Mouse (Mus musculus) kidney, postnatal 14 days (tissue): ENCODE measurements around the gene Calml3.

Experiments used
- DNase-seq: peaks from one replicate; pipeline ENCODE4 v3.0.0; 2022; ENCODE audit warnings: mixed read lengths

Calml3 gene

DNA sequence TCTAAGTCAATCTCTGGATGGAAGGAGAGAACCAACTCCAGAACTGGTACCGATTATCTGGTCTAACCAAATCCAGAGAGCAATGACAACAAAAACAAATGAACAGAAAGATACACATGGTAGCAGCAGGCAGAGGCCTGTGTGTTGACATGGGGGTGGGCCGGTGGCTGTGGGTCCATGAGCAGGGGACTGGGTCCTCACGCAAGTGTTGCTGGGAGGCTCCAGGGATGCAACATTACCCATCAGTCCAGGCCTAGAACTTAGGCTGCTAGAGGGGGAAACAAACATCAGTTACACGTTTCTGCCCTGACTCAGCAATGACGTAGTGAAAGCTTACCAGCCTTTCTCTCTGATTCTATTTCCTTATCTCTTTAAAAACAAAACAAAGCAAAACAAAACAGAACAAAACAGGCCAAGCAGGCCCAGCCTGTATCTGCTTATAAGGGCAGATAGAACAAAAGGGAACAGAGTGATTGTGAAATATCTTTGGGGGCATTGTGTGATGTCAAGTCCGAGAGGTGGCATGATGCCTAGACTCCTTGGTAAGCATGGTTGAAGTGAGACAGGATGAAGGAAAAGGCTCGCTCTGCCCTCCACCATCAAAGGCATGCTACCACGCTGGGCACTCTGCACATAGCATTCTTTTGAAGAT lies 24.4 kb downstream of the Calml3 start:
- no peak for DNase-seq

DNA sequence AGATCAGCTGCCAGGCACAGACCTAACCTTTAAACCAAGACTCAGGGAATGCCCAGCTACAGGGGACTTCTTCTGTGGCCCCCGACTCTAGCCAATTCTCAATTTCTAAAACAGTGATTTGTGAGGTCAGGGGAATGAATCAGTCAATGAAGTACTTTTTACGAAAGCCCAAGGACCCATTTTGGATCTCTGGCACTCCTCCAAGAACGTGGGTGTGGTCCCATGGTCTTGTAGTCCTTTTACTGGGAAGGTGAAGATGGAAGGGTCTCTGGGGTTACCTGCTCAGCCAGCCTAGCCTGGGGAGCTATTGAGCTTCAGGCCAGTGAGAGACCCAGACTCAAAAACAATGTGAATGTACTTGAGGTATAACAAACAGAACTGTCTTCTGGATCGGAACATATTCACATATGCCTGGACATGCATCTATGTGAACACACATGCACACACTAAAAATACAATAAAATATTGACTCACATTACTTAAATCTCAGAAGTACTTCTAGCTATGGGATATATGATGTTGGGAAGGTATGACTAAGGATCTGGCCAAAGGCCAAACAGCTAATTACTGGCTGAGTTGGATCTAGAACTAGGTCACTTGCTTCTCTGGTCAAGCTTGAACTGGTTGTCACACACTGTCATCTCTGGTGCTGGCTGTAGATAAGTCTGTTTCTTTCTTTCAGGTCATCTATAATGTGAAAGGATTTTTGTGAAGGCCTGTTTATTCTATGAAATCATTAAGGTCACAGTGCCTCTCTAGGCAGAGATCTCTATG lies 25.3 kb downstream of the Calml3 start:
- DNase-seq, result no peak

DNA sequence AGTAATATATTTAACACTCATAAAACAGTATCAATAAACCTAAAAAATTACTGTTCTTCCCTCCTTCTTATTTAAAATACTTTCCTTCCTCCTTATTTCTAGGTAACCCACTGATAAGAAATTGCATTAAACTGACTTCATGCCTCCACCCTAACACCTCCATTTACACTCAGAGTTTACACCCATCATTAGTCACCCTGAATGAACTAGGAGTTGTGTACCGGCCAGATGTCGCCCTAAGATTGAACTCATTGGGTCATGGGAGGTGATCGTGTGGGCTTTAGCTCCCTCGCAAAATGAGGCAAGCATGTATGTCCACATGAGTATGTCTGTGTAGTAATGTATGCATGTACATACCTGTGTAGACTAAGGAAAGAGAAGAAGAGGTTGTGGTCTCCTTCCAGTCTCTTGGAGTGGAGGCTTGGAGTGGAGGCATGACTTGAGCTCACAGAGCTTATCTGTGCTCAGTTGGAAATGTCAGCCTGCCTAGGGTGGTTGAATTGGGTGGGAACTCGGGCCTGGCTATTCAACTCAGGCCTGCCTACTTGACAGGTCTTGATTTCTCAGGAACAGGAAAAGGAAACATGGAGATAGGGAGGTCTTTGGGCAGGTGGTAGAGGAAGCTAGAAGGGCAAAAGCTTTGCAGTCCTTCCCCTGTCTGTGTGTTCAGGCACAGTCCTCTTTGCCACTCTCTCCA lies 26.8 kb downstream of the Calml3 start:
- DNase-seq, result no peak

DNA sequence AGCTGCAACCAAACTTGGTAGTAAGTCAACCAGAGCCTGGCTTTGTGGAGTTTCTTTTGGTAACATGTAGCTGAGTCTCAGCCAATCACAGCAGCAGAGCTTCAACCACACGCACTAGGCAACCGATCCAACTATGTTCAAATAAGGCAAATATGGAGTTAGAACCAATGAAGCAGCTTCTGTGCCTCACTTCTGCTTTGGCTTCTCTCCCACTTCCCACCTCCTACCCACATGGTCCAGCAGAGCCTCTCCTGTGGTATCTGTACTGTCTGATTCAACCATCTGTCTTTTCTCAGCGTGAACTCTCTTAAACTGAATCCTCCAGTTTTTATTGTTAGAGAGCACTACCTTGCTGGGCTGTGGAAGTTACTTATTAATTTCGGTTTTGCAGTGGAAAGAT lies 27.7 kb downstream of the Calml3 start:
- DNase-seq, result no peak

DNA sequence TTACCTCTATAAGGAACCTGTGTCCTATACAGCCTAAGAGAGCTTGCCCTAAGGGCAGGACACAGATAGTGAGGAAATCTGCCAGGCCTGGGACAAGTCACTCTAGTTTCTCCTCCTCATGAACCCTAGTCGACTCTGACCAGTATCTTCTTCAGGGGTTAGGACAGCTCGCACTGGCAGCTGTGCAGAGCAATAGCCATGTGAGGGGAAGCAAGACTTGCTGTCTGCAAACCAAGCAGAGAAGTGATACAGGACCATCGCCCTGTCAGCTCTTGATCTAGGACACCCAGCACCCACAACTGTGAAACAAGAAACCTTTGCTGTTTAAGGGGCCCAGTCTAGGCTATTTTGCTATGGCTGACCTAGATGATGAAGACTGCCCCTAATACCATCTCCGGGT lies 29.1 kb downstream of the Calml3 start:
- no peak for DNase-seq

DNA sequence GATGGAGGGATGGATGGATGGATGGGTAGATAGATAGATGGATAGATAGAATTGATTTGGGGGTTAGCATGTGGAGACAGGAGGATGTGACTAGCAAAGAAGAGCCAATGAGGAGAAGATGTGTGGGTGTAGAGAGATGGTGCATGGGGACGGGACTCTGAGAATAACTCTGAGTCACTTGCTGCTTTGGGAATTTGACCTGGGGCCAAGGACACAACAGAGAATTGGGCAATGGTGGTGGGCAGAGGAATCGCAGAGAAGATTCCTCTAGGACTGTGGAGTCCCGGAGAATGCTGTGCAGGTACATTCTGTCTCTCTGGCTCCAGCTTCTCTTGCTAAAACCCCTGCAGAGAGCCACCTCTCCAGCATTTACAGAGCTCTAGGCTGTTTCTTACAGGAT lies 29.8 kb downstream of the Calml3 start:
- no peak for DNase-seq

DNA sequence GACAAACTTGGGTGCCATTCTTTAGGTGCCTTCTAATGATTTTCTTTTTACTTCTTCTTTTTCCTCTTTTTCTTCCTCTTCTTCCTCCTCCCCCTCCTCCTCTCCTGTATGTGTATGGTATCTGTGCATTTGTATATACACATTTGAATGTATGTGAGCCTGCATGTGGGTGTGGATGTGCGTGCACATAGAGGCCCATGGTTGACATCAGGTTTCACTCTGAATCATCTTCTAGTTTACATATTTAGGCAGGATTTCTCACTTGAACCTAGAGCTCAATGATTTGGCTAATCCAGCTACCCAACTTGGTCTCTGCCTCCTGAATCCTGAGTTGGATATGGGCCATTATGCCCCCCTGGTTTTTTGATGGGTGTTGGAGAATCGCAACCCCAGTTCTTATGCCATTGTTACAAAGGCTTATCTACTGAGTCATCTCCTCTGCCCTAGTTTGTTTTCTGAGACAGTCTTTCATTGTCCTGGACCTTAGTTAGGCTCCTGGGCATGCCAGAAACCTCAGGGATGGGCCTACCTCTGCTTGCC lies 30.9 kb downstream of the Calml3 start:
- DNase-seq, result no peak

DNA sequence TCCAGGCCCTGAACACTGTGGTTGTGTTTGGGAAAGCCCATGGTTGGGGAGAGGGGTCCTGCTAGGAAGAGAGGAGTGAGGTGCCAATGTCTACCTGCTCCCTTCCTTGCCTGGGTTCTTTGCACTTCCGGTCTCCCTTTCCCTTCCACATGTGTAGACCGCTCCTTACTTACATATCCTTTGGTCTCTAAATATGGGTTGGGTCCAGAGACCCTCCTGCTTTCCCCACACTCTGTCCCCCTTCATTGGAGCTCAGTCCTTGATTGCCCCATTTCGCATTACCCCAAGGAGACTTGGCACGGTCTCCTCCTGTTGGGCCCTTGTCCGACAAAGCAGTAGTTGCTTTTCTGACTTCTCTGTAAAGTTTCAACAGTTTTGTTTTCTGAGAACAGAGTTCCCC lies 32.9 kb downstream of the Calml3 start:
- DNase-seq, result no peak

DNA sequence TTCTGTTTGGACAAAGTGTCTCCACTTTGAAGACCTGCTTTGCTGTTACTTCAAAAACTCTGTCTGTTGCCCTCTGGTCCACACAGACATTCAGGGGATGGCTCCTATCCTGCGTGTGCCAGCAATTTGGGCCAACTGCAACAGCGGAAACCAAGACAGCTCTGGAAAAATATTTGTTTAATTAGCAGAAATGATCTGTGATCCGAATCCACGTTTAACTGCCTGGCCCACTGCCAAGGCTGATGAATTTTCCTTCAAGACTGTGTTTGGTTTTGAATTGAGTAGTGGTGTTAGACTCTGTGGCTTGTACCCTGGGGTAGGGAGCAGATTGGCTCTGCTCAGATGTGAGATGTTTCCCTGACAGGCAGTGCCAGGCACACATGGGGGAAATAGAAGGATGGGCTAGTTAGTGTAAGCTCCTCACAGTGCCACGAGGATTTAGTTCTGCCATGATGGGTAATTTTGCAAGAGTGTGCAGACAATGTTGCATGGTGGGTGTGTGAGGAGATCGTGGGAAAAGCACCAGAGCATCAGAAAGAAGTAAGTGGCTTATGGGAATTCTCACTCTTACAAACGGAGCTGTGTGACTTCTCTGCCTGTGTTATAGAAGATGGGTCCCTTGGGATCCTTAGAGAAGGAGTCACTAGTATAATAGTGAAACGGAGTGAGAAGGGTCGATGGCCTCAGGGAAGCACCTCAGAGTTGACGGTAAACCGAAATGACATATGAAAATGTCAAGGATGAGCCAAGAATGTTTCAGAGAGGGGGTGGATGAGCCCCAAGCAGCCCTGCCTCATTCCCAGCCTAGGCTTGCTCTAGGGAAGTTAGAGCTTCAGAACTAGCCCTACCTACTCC lies 33.7 kb downstream of the Calml3 start:
- DNase-seq, result peak; percentile 85

DNA sequence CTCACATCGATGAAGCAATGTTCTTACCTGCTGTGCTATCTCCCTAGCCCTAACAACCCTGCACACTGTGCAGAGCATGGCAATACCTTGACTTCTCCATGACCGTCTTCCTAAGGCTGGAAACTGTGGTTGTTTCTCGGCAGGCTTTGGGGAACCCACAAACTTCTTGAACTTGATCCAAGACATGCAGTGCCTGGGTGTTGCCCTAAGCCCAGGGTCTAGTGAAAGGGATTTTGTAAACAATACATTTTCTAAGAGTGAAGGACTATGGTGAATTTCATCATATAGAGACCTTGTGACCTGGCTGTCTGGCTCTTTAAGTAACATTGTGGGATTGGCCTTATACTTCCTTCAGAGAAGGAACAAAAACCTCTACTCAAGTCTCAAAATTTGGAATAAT lies 34.6 kb downstream of the Calml3 start:
- DNase-seq, result no peak

DNA sequence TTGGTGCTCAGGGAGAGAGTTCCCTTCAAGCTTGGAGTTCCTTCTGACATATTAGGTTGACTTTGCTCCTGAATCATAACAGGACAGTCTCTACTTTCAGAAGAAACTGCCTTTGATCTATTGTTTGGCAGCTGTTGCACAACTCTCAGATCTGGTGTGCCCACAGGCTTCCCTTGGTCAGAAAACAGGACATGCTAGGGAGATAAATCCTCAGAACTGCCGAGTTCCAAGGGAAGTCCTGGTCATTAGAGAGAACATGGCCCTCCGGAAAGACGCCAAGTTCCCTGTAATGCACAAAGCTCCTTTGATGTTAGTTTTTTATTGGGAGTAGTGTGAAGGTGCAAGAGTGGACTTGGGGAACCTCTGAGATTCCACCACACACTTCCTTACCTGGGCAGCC lies 35.5 kb downstream of the Calml3 start:
- DNase-seq, result peak; percentile 33

DNA sequence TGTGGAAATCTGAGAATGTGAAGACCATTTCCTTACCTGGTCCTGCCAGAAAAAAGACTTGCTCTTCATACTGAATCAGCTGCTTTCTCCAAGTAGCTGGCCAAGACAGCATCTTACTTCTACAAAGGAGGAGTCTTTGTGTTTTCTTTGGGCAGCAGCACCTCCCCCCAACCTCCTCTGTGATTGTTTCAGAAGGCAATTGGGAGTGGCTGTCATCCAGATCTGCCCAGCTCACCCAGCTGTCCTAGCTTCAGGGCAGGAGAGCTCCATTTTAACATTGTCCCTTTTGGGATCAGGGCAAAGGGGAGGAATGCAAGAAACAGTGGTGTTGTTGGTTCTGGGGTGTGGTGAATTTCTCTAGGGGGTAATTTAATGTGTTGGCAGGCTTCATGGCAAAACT lies 37.0 kb downstream of the Calml3 start:
- DNase-seq, result no peak

DNA sequence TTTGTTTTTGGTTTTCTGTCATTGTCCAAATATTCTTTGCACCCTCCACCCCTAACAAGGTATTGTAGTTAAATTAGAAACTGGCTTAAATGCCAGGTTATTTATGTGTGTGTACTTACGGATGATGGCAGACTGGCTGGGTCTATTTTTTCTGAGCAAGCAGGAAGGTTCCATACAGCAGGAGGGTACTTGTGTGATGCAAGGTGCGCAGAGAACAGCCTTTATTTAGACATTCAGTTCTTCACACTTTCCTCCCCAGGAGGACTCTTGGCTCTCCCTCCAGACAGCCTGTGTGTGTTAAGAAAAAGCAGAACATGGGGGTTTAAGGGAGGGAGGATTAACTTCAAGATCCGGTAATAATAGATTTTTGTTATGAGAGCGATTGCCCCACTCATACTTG lies 38.3 kb downstream of the Calml3 start:
- DNase-seq, result no peak

DNA sequence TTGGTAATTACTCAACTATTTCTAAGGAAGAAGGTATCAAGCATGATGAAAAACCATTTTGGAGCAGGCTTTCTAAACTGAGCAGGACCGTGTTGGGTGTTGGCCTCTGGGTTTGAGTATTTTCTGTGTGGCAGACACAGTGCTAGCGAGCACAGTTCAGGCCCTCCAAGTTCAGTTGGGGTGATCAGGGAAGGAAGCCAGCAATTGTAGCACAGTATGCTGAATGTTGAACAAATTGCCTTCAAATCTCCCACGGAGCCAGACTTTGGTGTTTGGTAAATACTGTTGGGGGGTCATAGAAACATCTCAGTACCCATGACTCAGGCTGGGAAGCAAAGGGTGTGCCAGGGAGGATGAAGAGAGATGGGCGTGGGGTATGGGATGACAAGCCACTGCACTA lies 43.0 kb downstream of the Calml3 start:
- no peak for DNase-seq

DNA sequence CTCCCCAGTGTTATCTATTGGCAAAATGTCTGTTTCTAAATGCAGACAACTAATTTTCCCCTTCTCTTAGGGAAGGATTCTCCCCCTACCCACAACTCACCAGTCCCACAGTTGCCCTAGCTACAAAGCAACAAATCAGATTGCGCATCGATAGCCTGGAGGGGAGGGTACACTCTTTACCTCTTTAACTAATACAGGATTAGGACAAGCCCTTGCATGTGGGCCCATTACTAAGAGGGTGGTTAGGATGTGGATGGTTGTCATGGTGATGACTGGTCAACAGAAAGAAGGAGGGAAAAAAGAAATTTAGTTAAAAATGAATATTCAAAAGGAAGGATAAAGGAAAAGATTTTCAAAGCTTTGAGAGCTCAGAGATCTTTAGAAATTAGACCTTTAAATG lies 45.8 kb downstream of the Calml3 start:
- DNase-seq, result no peak

DNA sequence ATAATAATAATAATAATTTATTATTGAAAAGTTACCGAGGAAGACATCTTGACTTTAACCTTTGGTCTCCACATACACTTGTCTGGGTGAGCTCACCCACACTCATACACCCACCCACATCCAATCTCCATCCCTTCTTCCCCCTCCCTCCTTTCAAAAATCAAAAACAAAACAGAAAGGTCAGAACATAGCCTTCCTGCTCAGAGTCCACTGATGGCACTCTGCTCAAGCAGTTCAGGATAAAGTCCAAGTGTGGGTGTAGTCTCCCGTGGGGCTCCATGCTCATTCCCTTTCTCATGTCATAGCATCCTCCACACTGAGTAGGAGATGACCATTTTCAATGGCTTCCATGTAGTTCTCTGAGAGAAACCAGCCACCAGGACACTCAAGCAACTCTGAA lies 50.8 kb downstream of the Calml3 start:
- DNase-seq, result no peak
